Mouse (Mus musculus): ENCODE data around the gene Lrrc73.
A peak's percentile ranks its signal among the peaks of the same experiment; 100 is the strongest.

Lrrc73 gene

GRCm38 (mm10) chr17:46262201-46262694, 8.9 kb downstream of the Lrrc73 start:
- DNase-seq (ENCODE audit: low spot score) = no peak

DNA sequence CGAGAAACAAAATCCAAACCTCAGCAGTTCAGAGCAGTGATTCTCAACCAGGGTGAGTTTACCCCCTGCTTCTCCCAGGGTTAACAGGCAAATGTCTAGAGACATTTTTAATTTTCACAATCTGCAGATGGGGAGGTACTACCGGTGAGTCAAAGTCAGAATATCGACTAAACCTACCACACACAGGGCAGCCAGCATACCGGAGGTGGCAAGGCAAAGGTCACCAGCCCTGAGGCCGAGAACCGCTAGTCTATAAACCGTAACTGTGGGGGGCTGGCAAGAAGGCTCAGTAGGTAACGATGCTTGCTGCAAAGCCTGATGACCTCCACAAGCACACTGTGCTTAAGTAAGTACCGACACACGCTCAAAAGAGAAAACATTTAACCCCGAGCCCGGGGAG, 12.2 kb downstream of the Lrrc73 start:
- no peak for DNase-seq (ENCODE audit: low spot score)

- peak; percentile 49 for DNase-seq (ENCODE audit: low spot score)
Observed at GRCm38 (mm10) chr17:46265918-46266618, 12.7 kb downstream of the Lrrc73 start.

- DNase-seq (ENCODE audit: low spot score) = no peak
Observed at GRCm38 (mm10) chr17:46266986-46267385, 13.7 kb downstream of the Lrrc73 start.

GRCm38 (mm10) chr17:46267511-46267910, 14.2 kb downstream of the Lrrc73 start:
- no peak for DNase-seq (ENCODE audit: low spot score)

DNA sequence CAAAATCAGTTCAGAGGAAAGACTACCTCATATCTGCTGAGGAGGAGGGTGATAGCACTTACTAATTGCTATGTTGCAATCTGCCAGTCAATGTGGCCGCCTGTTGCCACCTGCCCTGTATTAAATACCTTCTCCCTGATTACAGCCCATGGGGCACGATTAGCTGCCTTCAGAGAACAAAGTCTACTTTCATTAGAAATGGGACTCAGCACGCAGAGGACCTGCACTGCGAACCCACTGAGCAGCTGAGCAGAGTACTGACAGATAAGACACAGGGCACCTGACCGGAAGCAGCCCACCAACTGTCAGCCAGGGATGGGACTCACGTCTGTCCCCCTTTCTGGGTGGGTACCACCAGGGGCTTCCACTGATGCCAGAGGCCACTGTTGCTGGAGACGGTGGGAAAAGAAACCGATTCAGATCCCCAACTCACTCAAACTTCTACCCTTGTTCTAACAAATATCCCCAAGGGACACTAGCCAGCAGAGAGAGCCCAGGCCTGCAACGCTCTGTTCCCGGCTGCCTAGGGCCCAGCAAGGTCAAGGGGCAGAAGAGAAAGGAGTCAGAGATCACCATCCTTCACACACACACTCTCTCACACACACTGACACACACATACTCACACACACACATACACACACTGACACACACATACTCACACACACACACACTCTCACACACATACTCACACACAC, 14.8 kb downstream of the Lrrc73 start:
- no peak for DNase-seq (ENCODE audit: low spot score)

DNA sequence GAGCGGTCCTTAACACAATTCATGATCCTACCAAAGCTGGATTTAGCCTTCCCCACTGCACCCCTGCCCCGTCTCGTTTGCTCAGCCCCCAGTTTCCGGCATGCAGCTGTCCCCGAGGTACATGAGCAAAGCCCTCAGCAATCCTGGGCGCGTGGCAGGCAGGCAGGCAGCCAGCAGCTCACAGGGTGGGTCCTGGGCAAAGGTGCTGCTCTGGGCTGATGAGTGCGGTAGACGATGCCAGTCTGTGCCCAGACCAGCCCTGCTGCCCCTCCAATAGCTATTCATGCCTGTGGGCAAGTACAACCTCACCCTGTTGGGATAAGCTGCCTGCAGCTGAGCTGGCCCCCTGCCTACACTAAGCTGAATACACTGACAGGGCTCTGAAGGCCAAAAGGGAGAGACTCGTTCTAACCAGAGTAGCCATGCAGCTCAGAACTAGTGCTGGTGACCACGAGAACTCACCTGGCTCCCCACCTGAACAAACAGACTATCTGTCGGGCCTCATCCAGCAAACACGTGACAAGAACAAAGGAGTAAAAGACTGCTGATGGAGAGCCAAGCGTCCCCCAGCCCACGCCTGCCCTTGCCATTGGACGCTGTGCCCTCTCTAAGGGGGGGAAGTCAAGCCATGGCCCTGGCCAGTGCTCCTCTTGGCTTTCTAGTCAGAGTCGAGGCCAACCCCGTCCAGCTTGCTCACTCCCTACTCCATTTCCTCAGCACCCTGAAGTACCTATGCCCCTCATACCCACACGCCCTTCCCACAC, 16.6 kb downstream of the Lrrc73 start:
- no peak for DNase-seq (ENCODE audit: low spot score)

GRCm38 (mm10) chr17:46272058-46272457, 18.7 kb downstream of the Lrrc73 start:
- no peak for DNase-seq (ENCODE audit: low spot score)

DNA sequence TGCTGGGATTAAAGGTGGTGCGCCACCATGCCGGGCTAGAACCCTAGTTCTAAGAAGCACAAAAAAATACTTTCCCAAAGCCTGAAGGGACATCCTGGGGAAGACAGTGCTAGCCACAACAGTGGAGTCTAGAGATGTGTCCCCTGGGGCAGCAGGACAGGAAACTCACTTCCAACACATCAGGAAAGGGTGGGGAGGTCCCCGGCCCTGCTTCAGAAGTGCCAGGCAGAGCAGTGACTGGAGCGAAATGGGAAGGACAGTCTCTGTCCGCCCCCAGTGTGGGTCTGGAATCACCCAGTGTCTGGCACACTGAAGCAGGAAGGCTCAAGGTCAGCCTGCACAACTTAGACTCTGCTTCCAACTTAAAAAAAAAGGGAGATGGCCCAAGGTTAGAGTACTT, 19.3 kb downstream of the Lrrc73 start:
- no peak for DNase-seq (ENCODE audit: low spot score)

- DNase-seq (ENCODE audit: low spot score) = no peak
Observed at GRCm38 (mm10) chr17:46273803-46274236, 20.5 kb downstream of the Lrrc73 start.

DNA sequence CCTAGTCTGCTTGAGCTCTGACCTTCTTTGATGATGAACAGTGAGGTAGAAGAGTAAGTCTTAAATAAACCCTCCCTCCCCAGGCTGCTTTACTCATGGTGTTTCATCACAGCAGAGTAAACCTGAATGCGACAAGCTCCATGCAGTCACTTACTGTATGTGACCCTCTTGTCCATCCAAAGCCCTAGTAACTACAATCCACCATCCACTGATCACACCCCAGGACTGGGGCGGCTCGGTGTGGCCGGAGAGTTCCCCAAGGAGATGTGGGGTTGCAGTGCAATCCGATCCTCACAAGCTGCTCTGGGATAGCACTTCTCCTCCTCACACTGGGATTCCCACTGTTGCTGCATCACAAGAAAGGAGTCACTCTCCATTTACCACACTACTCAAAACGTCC, 21.1 kb downstream of the Lrrc73 start:
- DNase-seq (ENCODE audit: low spot score) = no peak

DNA sequence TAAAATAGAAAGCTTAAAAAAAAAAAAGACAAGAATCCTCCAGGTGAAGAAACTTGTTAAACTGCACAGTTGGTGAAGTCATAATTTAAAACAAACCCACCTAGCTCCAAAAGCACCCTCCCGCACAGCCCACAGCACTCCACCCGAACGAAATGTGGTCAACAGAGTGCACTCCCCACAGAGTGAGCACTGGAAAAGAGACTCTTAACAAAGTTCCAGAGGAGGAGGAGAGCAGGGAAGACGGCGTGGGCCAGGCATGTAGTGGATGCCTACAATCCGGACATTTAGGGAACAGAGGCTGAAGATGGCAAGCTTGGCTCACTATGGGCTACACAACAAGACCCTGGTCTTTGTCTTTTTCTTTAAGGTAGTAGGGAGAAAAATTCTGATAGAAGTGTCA, 21.7 kb downstream of the Lrrc73 start:
- no peak for DNase-seq (ENCODE audit: low spot score)

DNA sequence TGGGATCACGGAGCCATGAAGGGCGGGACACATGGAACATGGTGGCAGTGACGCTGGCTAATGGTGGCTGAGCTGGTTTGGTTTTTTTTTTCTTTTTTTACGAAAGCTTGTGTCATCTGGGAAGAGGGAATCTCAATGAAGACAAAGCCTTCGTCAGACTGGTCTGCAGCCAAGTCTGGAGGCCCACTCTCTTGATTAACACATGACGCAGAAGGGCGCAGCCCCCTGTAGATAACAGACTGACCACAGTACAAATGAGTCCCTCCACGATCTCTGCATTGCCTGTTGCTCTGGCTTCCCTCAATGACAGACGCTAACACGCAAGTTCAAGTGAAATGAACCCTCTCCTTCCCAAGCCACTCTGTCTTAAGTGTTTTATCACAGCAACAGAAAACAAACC, 22.2 kb downstream of the Lrrc73 start:
- DNase-seq (ENCODE audit: low spot score) = no peak

DNA sequence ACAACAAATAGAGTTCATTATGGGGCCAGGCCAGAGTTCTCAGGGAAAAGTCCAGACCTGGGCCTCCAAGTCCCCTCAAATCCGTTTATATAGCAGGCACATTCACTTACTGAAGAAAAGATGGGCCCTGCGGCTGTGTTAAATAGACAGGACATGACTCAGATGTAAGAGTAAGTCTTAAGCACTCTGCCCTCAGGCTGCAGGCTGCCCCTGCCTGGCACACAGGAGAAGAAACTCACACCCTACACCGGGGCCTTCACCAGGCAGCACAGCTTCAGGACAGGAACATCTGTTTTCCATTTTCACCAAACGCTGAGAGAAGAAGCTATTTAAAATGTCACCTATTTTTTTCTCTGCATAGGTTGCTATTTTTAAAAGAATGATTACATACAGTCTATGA, 24.3 kb downstream of the Lrrc73 start:
- no peak for DNase-seq (ENCODE audit: low spot score)

- DNase-seq (ENCODE audit: low spot score) = no peak
Observed at GRCm38 (mm10) chr17:46278011-46278765, 24.9 kb downstream of the Lrrc73 start.

DNA sequence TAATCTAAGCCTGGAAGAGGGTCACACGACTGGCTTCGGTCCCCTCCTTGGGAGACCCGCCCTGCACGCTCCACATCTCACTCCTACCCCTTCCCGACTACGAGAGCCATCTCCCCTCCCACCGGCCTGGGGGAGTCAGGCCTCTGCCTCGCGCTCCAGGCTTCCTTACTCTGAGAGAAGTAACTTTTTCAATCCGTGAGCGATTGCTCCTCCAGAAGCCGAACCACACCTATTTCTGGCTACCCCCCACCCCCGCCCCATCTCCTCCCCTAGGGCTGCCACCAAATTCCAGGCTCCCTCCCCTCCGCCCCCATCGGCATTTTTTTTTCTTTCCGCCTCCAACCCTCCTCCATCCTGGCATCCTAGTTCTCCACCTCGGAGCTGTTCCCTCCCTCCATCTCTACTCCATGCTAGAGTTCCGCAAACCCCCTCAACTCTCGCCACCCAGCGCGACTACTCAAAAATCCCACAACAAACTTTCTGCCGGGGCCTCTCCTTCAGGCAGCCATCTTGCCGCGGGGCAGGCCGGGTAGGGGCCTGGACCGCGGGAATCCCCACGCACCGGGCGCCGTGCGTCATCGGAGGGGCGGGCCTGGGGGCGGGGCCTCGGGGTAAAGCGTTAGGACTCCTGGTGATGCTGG, 29.3 kb downstream of the Lrrc73 start, which contains the start of gene Tjap1:
Gene Tjap1 (minus strand): TSS at position 544 of the 641 bp plus-strand sequence.
- peak; percentile 67 for DNase-seq (ENCODE audit: low spot score)

- DNase-seq (ENCODE audit: low spot score) = no peak
Observed at GRCm38 (mm10) chr17:46283140-46283539, 29.8 kb downstream of the Lrrc73 start.

DNA sequence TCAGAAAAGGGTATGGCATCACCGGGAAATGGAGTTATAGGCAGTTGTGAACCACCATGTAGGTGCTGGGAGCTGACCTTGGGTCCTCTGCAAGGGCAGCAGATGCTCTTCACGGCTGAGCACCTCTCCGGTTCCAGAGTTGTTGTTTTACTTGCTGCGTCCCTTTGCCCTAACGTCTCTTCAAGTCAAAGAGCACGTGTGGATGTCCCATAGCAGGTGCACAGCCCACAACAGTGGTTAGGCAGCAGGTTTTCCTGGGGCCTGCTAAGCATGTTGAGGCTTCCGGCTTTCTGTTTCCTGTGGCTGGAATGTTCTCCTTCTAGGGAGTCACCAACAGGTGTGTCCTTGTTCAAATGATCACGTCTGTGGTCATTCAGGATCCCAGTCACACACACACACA, 30.6 kb downstream of the Lrrc73 start:
- DNase-seq (ENCODE audit: low spot score) = no peak

DNA sequence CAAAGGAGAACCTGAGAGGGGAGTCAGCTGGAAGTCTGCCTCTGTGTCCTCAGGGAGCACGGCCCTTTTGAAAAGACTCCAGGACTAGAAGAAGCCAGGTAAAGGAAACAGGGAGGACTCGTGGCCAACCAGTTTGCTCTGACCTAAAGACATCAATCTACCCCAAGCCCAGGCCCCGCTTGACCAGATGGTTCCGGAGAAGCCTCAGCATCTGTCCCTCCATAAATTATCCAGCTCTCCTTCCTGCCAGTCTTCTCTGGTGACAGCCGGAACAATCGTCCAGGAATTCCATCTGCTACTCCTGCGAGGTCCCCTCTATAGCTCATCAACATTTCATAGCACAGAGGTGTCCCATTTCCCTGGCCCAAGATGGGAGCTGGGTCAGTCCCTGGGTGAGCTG, 31.3 kb downstream of the Lrrc73 start:
- no peak for DNase-seq (ENCODE audit: low spot score)

- DNase-seq (ENCODE audit: low spot score) = no peak
Observed at GRCm38 (mm10) chr17:46285407-46285806, 32.1 kb downstream of the Lrrc73 start.

DNA sequence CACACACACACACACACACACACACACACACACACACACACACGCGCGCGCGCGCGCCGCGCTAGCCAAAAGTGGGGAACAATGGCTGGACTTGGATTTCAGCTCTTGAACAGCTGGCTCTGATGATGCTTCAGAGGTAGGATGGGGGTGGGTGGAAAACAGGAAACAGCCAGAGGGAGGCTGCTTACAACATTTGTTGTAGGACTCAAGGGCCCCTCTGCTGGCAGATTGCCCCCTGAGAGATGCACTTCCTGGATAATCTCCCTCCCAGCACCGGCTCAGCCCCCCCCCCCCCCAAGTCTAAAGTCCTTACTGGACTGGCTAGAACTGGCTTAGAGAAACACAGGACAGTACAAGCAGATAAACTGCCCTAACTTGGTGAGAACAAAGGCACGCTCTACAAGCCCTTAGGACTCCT, 34.4 kb downstream of the Lrrc73 start:
- DNase-seq (ENCODE audit: low spot score) = no peak

Measured in spleen, adult 12 weeks (tissue).